13 mouse cellular contexts compared by ENCODE assay signal in genomic region chr11:48502011-48502806, GRCm38 (mm10).
DNase-seq lines count a peak whose midpoint lies in the region; ATAC-seq and TF ChIP-seq lines count a peak whose summit lies in the region.
"Had no signal": no experiment of that assay in that cellular context is flagged by ENCODE, and none has a peak within 500 bp of the region (broad histone marks: within the 10 kb centered on the region; RNA-seq: fewer than 3 reads in every experiment).

No protein-coding gene starts in this region.

- H3K4me1 ChIP-seq in embryonic facial prominence, embryonic 10.5 days: no peaks in the 10 kb centered on the region
- H3K4me1 ChIP-seq in hindbrain, embryonic 13.5 days (replicated peaks): peaks cover 8% of the 10 kb centered on the region
- 0 out of 2 replicates have a peak, but pooled peaks cover 4% of the 10 kb centered on the region for H3K4me1 ChIP-seq in midbrain, postnatal 0 days (ENCODE audit: insufficient read depth, low read length)
- H3K4me1 ChIP-seq: liver, embryonic 13.5 days had no signal

- no peaks in the 10 kb centered on the region for H3K9me3 ChIP-seq in embryonic facial prominence, embryonic 10.5 days
- H3K9me3 ChIP-seq in hindbrain, embryonic 13.5 days: no peaks in the 10 kb centered on the region
- H3K9me3 ChIP-seq in midbrain, postnatal 0 days (ENCODE audit: low read length): no peaks in the 10 kb centered on the region

- no peak overlapping the region for H3K9ac ChIP-seq in hindbrain, embryonic 13.5 days
- H3K9ac ChIP-seq in midbrain, postnatal 0 days (replicated peaks; ENCODE audit: low read length, poor library complexity, severe bottlenecking): no peak overlapping the region
- H3K9ac ChIP-seq: liver, embryonic 13.5 days had no signal

- H3K27ac ChIP-seq in embryonic facial prominence, embryonic 10.5 days (replicated peaks): no peak overlapping the region
- H3K27ac ChIP-seq in hindbrain, embryonic 13.5 days: no peak overlapping the region
- H3K27ac ChIP-seq in midbrain, postnatal 0 days (ENCODE audit: low read depth, low read length): no peak overlapping the region
- H3K27ac ChIP-seq: liver, embryonic 13.5 days had no signal

- peak; percentile 57; the same call in 1 of the 2 replicates for ATAC-seq in hindbrain, embryonic 13.5 days (ENCODE audit: low FRiP score)
- no peak for ATAC-seq in midbrain, postnatal 0 days (ENCODE audit: low FRiP score)

- intact Hi-C loops in gastrocnemius, postnatal 14 days (cut with DNase I; ENCODE audit: low total_unique reads): no loop called here

- no peaks in the 10 kb centered on the region for H3K36me3 ChIP-seq in embryonic facial prominence, embryonic 10.5 days (replicated peaks)
- no peaks in the 10 kb centered on the region for H3K36me3 ChIP-seq in hindbrain, embryonic 13.5 days
- no peaks in the 10 kb centered on the region for H3K36me3 ChIP-seq in midbrain, postnatal 0 days (ENCODE audit: insufficient read depth, low read length)
- H3K36me3 ChIP-seq: liver, embryonic 13.5 days had no signal

- no peaks in the 10 kb centered on the region for H3K27me3 ChIP-seq in embryonic facial prominence, embryonic 10.5 days (replicated peaks; ENCODE audit: low read depth, poor library complexity, severe bottlenecking)
- H3K27me3 ChIP-seq in hindbrain, embryonic 13.5 days: no peaks in the 10 kb centered on the region
- H3K27me3 ChIP-seq in midbrain, postnatal 0 days (ENCODE audit: insufficient read depth, low read length): no peaks in the 10 kb centered on the region
- H3K27me3 ChIP-seq: liver, embryonic 13.5 days had no signal

- TF ChIP-seq CTCF in midbrain, postnatal 0 days (IDR thresholded peaks at IDR 0.05): no peak

- DNase-seq in embryo, embryonic 10 days (ENCODE audit: low spot score): peak; percentile 40
- DNase-seq in embryo, embryonic 9.5 days (ENCODE audit: extremely low spot score): no peak
- peak; percentile 12 for DNase-seq in embryonic facial prominence, embryonic 10.5 days (ENCODE audit: low spot score)
- peak; percentile 46 for DNase-seq in midbrain, postnatal 0 days (ENCODE audit: low spot score)
- no peak for DNase-seq in adrenal gland, adult (ENCODE audit: inconsistent age in 2 of 2, low spot score in 1 of 2)
- no peak for DNase-seq in gastrocnemius, postnatal 14 days
- DNase-seq in gastrocnemius, postnatal 25 days: no peak
- DNase-seq: adrenal gland, postnatal 25 days; B cell, adult 2 months; kidney, adult 2 months; liver, embryonic 13.5 days; right cerebral cortex, postnatal 14 days had no signal

- 30% methylated on average over 10 of the region's 10 CpGs for WGBS in embryonic facial prominence, embryonic 10.5 days
- WGBS in hindbrain, embryonic 13.5 days: 18% methylated on average over 10 of the region's 10 CpGs
- WGBS in midbrain, postnatal 0 days: 14% methylated on average over 10 of the region's 10 CpGs

- no peak overlapping the region for H3K4me3 ChIP-seq in embryonic facial prominence, embryonic 10.5 days
- H3K4me3 ChIP-seq in hindbrain, embryonic 13.5 days: no peak overlapping the region
- no peak overlapping the region for H3K4me3 ChIP-seq in midbrain, postnatal 0 days (ENCODE audit: low read depth, low read length)
- H3K4me3 ChIP-seq: liver, embryonic 13.5 days had no signal

- H3K4me2 ChIP-seq in hindbrain, embryonic 13.5 days: 0 out of 2 replicates have a peak overlapping the region, but pooled peaks have one; percentile 8
- no peak overlapping the region for H3K4me2 ChIP-seq in midbrain, postnatal 0 days (ENCODE audit: low read depth, low read length, poor library complexity, severe bottlenecking)
- H3K4me2 ChIP-seq: liver, embryonic 13.5 days had no signal

Comparison
In these comparisons a context has a peak if more than half of its experiments do, and no peak if none do; other contexts are left out.
1. DNase-seq: peak in embryo, embryonic 10 days (single experiment), embryonic facial prominence, embryonic 10.5 days (single experiment) and midbrain, postnatal 0 days (single experiment); none in embryo, embryonic 9.5 days (single experiment), adrenal gland, adult (0 of 2), gastrocnemius, postnatal 14 days (single experiment) and gastrocnemius, postnatal 25 days (single experiment).